Mouse (Mus musculus): ENCODE results near the gene Dhx16.
"Not testable (repeated sequence)": the region's sequence is repeated elsewhere in the genome, so short reads cannot be mapped to it uniquely, and the experiment has no call there.

Gene Dhx16

GRCm38 (mm10) chr17:35920384-35920783 lies 40.8 kb downstream of the Dhx16 start:
- no peak for DNase-seq (ENCODE audit: low read depth, low spot score)

- no peak for DNase-seq (ENCODE audit: low read depth, low spot score)
Measured at GRCm38 (mm10) chr17:35920862-35921562, 41.4 kb downstream of the Dhx16 start.

- no peak for DNase-seq (ENCODE audit: low read depth, low spot score)
Measured at GRCm38 (mm10) chr17:35921710-35922109, 42.1 kb downstream of the Dhx16 start.

GRCm38 (mm10) chr17:35922566-35922965 lies 42.9 kb downstream of the Dhx16 start:
- DNase-seq (ENCODE audit: low read depth, low spot score): no peak

- DNase-seq (ENCODE audit: low read depth, low spot score): no peak
Measured at GRCm38 (mm10) chr17:35923281-35923680, 43.7 kb downstream of the Dhx16 start.

- no peak for DNase-seq (ENCODE audit: low read depth, low spot score)
Measured at GRCm38 (mm10) chr17:35927471-35927870, 47.9 kb downstream of the Dhx16 start.

- no peak for DNase-seq (ENCODE audit: low read depth, low spot score)
Measured at GRCm38 (mm10) chr17:35929534-35929933, 49.9 kb downstream of the Dhx16 start.

GRCm38 (mm10) chr17:35930627-35931026 lies 51.0 kb downstream of the Dhx16 start:
- no peak for DNase-seq (ENCODE audit: low read depth, low spot score)

- no peak for DNase-seq (ENCODE audit: low read depth, low spot score)
Measured at GRCm38 (mm10) chr17:35932608-35933007, 53.0 kb downstream of the Dhx16 start.

GRCm38 (mm10) chr17:35935763-35936162 lies 56.1 kb downstream of the Dhx16 start:
- DNase-seq (ENCODE audit: low read depth, low spot score): not testable (repeated sequence)

GRCm38 (mm10) chr17:35937700-35938348 lies 58.2 kb downstream of the Dhx16 start:
- no peak for DNase-seq (ENCODE audit: low read depth, low spot score)

- no peak for DNase-seq (ENCODE audit: low read depth, low spot score)
Measured at GRCm38 (mm10) chr17:35939108-35939507, 59.5 kb downstream of the Dhx16 start.

GRCm38 (mm10) chr17:35939941-35940340 lies 60.3 kb downstream of the Dhx16 start:
- DNase-seq (ENCODE audit: low read depth, low spot score): no peak
